Mouse (Mus musculus): ENCODE measurements around the gene Map4k5.

- no peak for TF ChIP-seq CTCF (IDR thresholded peaks at IDR 0.05; ENCODE audit: insufficient read depth, low read depth, low read length)
- TF ChIP-seq POLR2A (IDR thresholded peaks at IDR 0.05; ENCODE audit: insufficient read depth, low read depth, low read length): no peak
Observed at GRCm38 (mm10) chr12:69904991-69905390, 12.0 kb upstream of the Map4k5 start.
